Mouse (Mus musculus): ENCODE measurements around the gene Krt78.

Krt78 gene

DNA sequence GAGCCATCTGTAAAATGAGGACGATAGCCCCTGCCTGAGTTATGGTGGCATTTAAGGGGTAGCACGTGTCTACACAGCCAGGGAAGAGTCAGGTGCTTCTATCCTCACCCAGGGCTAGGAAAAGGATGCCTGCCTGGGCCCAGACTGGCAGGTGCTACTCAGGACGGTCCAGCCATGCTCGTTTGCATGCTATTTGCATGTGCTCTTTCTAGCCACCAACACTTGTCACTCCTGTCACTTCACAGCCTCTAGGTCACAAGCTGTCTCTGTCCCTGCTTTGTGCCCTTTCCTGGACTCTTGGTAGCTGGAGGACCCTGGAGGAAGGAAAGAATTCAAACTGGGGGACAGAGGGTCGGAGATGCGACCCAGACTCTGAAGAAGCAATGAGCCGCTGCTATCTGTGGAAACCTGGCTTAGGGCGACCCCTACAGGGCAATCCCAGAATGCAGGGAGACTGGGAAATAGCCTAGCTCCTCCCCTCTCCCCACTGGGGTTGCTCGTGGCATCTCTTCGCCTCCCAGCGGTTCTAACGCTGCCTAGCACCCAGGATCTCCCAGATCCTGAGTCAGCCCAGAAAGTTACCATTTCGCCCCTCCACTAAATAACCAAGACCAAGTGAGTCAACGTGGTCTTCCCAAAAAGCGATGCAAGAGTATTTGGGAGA is 19.5 kb upstream of the Krt78 start:
- peak; percentile 96 for DNase-seq (ENCODE audit: low spot score)

GRCm38 (mm10) chr15:101970536-101970935 is 16.4 kb upstream of the Krt78 start:
- peak; percentile 62 for DNase-seq (ENCODE audit: low spot score)

DNA sequence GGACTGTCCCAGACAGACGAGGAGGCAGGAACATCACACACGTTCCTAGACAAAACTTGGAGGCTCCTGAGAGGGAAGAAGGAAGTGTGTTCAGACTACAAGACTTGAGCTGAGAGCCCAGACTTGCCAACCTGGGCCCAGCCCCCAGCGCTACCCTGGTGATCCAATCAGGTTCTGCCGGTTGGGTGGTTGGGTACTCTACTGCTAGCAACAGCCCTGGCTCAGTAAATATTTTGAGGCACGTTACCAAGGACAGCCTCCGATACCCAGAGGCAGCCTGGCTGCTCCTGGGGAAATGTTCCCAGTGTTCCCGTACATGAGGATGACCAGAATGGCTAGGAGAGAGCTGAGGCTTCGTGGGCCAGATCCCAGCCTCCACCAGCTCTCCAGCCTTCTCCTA is 12.7 kb upstream of the Krt78 start:
- DNase-seq (ENCODE audit: low spot score): no peak

DNA sequence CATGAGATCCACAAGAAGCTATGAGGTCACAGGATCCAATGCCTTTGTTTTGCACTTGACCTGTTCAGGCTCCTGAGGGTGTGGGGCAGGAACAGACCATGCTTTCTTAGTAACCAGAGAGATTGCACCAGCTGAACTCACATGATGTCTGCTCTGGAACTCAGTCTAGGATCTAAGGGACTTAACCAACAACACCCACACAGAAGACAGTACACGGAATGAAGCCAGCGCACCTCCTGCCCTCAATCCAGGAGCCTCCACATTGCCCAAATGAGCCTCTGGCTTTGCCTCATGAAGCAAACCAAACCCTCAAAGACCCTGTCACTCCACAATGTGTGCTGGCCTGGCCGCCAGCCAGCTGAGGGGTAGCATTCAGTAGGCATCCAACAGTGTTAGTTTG is 4.8 kb upstream of the Krt78 start:
- DNase-seq (ENCODE audit: low spot score): no peak

- DNase-seq (ENCODE audit: low spot score): no peak
These were observed 1.2 kb downstream of the Krt78 start for GRCm38 (mm10) chr15:101952733-101953474.

DNA sequence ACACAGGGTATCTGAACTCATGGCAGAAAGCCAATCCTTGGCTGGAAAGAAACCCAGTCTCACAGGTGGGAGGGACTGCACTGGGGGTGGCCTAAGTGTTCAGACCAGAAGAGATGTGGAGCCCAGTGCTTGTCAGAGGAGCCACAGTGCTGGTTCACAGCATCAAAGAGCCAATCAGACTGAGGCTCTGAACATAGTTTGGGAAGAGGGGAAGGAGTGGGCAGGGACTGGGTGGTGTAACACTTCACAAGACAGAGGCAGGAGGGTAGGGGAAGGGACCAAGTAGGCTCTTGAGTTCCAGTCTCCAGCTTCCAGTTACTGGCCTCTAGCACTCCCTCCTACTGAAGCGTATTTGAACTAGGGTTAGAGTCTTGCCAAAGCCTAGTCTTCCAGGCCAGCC is 8.7 kb downstream of the Krt78 start:
- DNase-seq (ENCODE audit: low spot score): no peak

- DNase-seq (ENCODE audit: low spot score): no peak
These were observed 12.1 kb downstream of the Krt78 start for GRCm38 (mm10) chr15:101941948-101942347.

DNA sequence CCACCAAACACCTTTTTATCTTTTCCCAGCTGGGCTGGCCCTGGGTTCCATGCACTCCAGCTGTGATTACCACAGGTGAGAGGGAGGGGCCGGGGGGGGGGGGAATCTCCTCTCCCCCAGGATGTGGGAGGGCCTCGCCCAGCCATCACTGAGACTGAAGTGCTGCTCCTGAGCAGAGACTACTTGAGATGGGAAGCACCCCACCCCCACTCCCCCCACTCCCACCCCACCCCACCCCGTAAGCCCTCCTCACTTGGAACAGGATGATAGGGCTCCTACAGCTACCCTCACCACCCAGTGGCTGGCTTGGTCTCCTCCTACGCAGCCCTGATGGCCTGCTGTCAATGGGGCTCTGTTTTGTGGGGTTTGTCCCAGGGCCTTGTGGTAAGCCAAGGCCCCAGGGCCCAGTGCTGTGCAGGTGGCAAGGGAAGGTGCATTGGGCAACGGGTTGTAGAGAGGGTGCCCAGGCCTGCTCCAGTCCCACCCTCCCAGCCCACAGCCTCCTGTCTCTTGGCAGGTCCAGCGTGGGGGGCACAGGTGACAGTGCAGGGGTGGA is 13.7 kb downstream of the Krt78 start, which contains the start of gene Krt79:
Gene Krt79 (minus strand): TSS at position 51 of the 556 bp plus-strand sequence.
- no peak for DNase-seq (ENCODE audit: low spot score)

GRCm38 (mm10) chr15:101938600-101939308 is 15.3 kb downstream of the Krt78 start:
- no peak for DNase-seq (ENCODE audit: low spot score)

- no peak for DNase-seq (ENCODE audit: low spot score)
These were observed 21.1 kb downstream of the Krt78 start for GRCm38 (mm10) chr15:101933024-101933423.

- DNase-seq (ENCODE audit: low spot score): no peak
These were observed 24.4 kb downstream of the Krt78 start for GRCm38 (mm10) chr15:101929666-101930065.

DNA sequence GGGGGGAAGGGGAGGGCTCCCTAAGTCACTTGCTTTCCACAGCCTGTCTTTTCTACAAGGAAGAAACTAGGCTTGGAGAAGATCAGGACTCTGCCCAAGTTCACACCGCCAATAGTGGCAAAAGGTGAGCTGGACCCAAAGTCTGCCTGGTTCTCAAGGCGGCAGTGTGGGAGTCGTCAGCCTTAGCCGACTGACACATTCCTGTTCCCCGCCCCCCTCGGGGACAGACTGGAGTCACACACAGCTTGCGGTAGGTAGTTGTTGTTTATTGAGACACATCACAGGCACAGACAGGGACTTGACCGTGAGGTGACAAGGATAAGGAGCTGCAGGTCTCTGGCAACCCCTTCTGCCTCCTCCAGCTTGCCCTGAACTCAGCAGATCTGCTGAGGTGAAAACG is 25.0 kb downstream of the Krt78 start:
- DNase-seq (ENCODE audit: low spot score): no peak

DNA sequence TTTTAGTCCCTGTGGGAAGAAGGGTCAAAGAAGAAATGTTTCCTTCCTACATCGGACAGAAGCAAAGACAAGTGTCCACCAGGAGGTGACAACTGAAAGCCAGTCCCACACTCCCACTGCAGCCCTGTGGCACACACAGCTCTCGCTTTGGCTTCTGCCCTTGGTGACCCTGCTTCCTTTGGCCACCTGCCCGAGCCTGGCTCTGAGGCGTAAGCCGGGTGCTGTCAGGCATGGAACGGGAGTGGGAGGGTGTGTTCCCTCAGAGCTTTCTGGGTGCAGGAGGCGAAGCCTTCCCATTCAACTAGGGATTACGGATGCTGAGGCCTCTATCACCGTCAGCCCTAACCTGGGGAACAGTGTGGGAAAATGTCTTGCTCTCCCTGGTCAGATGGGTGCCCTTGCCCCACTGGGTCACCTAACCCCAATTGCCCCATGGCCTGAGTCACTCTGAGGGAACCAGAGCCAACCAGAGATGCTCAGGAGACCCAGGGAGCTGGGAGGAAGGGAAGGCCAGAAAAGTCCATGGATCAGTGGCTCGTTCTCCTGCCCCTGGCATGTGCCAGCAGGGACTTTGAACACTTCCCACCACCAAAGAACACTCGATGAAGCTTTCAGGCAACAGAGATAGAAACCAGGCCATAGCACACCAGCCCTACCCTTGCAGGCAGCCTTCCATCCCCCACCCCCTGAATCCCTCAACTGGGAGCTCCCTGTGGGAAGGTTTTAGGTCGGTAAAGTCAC is 26.6 kb downstream of the Krt78 start:
- DNase-seq (ENCODE audit: low spot score): no peak

DNA sequence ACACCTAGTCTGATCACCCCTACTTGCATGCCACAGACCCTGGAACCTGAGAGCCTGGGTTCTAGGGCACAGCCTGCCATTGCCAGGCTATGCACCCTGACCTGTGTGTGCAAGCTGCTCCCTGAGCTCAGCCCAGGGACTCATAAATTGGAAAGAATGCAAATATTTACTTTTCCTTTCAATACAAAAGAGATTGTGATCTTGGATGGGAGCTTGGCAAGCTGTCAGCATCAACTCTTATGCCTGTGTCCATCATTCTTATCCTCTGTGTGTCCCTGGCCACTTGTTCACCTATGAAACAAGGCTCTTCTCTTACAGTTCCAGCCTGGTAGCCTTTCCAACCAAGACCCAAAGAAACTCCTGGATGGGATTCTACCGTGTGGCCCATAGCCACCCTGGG is 29.0 kb downstream of the Krt78 start:
- no peak for DNase-seq (ENCODE audit: low spot score)

GRCm38 (mm10) chr15:101924635-101925034 is 29.5 kb downstream of the Krt78 start, which contains the start of gene Krt4:
Gene Krt4 (minus strand): TSS chr15:101924735.
- DNase-seq (ENCODE audit: low spot score): no peak

GRCm38 (mm10) chr15:101922296-101922695 is 31.8 kb downstream of the Krt78 start:
- DNase-seq (ENCODE audit: low spot score): no peak

DNA sequence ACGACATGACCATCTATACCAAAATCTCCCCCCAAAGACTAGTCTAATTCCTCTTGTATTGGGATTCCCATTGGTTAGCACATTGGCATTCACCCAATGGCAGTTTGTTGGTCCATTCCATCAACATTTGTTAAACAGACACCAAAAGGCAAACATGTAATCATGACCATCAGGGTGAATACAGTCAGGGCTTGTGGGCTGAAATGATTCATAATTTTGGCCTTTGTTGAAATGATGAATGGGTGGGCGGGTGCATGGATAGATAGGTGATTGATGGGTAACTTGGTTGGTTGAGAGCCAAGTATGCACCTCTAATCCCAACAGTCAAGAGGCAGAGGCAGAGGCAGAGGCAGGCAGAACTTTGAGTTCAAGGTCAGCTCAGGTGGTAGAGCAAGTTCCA is 38.0 kb downstream of the Krt78 start:
- DNase-seq (ENCODE audit: low spot score): no peak

DNA sequence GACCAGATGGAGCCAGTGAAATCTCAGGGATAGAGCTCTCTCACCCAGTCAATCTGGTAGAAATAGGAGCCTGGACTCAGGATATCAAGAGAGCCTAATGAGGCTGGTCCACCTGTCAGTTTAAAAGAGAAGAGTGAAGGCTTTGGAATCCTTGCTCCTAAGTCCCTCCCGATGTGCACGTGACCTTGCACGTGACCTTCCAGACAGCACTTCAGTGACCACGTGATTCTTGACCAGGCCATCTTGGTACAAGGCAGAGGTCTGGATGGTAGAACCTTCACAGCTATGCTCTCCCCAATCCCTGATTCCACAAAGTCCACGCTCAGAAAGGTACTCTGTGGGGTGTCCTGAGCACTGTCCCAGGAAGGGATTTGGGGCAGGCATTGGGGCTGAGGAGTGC is 49.2 kb downstream of the Krt78 start:
- no peak for DNase-seq (ENCODE audit: low spot score)

- no peak for DNase-seq (ENCODE audit: low spot score)
These were observed 51.6 kb downstream of the Krt78 start for GRCm38 (mm10) chr15:101902171-101903149.

Data from MN1 (cell line).